Mouse (Mus musculus): ENCODE measurements around the gene Umps. TPM values are rescaled to one million over a fixed set of nuclear protein-coding genes. Genes with fewer than 3 reads are reported as not detected.

The Umps gene
- polyA plus RNA-seq, 1 experiment from 2014 or later, result 26.0 TPM

DNA sequence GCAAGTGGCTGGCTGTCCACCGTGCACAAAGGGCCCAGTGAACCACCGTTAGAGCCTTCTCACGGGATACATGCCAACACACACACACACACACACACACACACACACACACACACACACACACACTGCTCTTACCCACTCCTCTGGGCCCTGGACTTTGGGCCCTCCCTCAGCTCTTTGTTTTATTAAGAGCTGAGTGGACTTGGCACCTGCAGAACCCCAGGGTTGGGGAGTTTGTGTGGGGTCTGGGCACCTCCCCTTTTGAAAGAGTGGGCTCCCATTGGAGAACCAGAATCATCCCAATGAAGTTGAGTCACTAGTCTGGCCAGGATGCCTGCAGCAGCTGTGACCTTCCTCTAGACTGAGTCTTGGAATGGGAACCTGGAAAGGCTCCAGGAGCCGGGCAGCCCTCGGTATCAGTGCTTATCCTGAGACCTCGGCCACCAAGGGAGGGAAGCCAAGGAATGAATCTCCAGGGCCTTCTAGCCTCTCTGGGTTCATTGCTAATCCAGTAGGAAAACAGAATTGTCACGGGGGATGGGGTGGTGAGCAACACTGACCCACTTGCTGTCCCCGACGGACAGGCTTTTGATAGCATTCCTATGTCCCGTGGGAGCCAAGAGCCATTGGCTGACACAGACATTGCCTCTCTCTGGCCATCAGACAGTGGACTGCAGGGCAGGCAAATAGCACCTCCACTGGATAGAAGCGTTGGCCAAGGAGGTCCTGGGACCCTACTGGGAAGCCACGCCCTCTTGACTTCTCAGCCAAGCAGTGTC, 50.2 kb downstream of the Umps start:
- peak overlapping the region; percentile 6 for H3K27ac ChIP-seq (ENCODE audit: low read depth, low read length)
- peak; percentile 89 for ATAC-seq

DNA sequence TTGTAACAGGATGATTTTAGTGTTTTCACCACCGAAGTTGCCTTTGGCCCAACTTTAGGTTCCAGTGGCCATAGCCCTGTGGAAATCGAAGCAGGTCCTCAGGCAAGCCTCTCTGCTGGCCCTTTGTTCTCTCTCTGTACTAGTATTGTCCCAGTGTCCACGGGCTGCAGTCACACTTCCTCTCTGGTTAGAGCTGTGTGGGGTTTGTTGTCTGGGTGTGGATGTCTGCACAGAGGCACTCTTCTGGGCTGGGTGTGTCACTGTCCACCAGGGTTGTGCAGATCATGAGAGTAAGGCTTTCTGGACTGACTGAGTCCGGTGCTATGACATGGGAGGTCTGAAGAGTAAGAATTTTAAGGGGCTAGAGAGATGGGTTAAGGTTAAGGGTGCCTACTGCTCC, 51.8 kb downstream of the Umps start:
- Histone ChIP-seq H3K4me1 (ENCODE audit: control insufficient read depth, insufficient read depth, low read depth, low read length) (peaks cover 4% of the 10 kb centered on the region), H3K4me3 (ENCODE audit: low read length) (no peak overlapping the region), H3K27ac (ENCODE audit: low read depth, low read length) (no peak overlapping the region), H3K36me3 (ENCODE audit: control insufficient read depth, insufficient read depth, low read length) (no peaks in the 10 kb centered on the region), H3K9ac (ENCODE audit: low read depth, low read length) (no peak overlapping the region), H3K27me3 (replicated peaks; ENCODE audit: control insufficient read depth, insufficient read depth, low read length) (no peaks in the 10 kb centered on the region), H3K4me2 (ENCODE audit: low read length) (no peak overlapping the region), H3K9me3 (ENCODE audit: control insufficient read depth, low read length) (no peaks in the 10 kb centered on the region)
- ATAC-seq, result no peak
- 68% methylated on average over 4 of the region's 4 CpGs for WGBS

More for the DNA sequence above, 50.2 kb downstream of the Umps start:
- Histone ChIP-seq H3K4me3 (ENCODE audit: low read length) (no peak overlapping the region), H3K27me3 (replicated peaks; ENCODE audit: control insufficient read depth, insufficient read depth, low read length) (no peaks in the 10 kb centered on the region), H3K9ac (ENCODE audit: low read depth, low read length) (no peak overlapping the region), H3K36me3 (ENCODE audit: control insufficient read depth, insufficient read depth, low read length) (no peaks in the 10 kb centered on the region), H3K9me3 (ENCODE audit: control insufficient read depth, low read length) (no peaks in the 10 kb centered on the region), H3K4me2 (ENCODE audit: low read length) (no peak overlapping the region), H3K4me1 (ENCODE audit: control insufficient read depth, insufficient read depth, low read depth, low read length) (peaks cover 4% of the 10 kb centered on the region)
- 54% methylated on average over 12 of the region's 12 CpGs for WGBS

DNA sequence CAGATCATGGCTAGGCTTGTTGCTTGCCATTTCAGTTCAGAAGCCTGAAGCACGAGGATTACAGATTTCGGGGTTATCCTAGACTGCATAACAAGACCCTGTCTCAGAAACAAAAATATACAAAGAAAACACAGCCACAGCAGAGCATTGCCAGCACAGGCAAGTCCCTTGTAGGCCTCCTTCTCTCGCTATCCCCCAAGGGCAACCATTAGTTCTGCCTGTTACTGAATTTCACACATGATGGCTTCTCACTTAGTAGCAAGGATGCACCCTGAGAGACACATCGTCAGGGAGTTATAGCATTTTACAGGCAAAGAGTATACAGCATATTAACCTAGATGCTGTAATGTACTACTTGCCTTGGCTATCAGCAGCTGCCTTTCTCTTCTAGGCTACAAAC, 58.6 kb downstream of the Umps start:
- no peak overlapping the region for H3K4me2 ChIP-seq (ENCODE audit: low read length)
- no peak overlapping the region for H3K27ac ChIP-seq (ENCODE audit: low read depth, low read length)
- H3K9ac ChIP-seq (ENCODE audit: low read depth, low read length), result no peak overlapping the region
- ATAC-seq, result 0 out of 2 replicates have a peak, but pooled peaks have one; percentile 40
- no peaks in the 10 kb centered on the region for H3K36me3 ChIP-seq (ENCODE audit: control insufficient read depth, insufficient read depth, low read length)
- 48% methylated on average over 4 of the region's 4 CpGs for WGBS
- no peak overlapping the region for H3K4me3 ChIP-seq (ENCODE audit: low read length)
- H3K9me3 ChIP-seq (ENCODE audit: control insufficient read depth, low read length), result no peaks in the 10 kb centered on the region
- no peaks in the 10 kb centered on the region for H3K27me3 ChIP-seq (replicated peaks; ENCODE audit: control insufficient read depth, insufficient read depth, low read length)
- no peaks in the 10 kb centered on the region; the same call in none of the 2 replicates for H3K4me1 ChIP-seq (ENCODE audit: control insufficient read depth, insufficient read depth, low read depth, low read length)

Other genes starting within 250 kb of the Umps start
- not detected in 2 replicates for gene Muc13, start 173.0 kb downstream of the Umps start, polyA plus RNA-seq (2015; fragmentation: Nextera tagmentation; extraction: Ambion mirVana)
- gene Itgb5, start 137.4 kb downstream of the Umps start, polyA plus RNA-seq (2015; fragmentation: Nextera tagmentation; extraction: Ambion mirVana), result 4.9 and 7.8 TPM in 2 replicates

Data from hindbrain, embryonic 16.5 days (tissue).